Comparison of ENCODE assay signal across 1 mouse cellular context in genomic region chr5:103732581-103732980, GRCm38 (mm10).
TF ChIP-seq lines count a peak whose summit lies in the region.

No protein-coding gene starts in this region.

TF ChIP-seq in CH12.LX, 34 proteins besides CTCF, POLR2A, EP300 and RAD21 (continued from another document):
- no peak for TF ChIP-seq GABPA (IDR thresholded peaks at IDR 0.05; ENCODE audit: insufficient replicate concordance, low read depth, low read length)
